Mouse (Mus musculus) spleen, postnatal 10 days (tissue): ENCODE data around the gene Pfkfb4.
A peak's percentile ranks its signal among the peaks of the same experiment; 100 is the strongest.

Source experiments
- DNase-seq, 2 experiments: peaks; one replicate each; pipeline ENCODE4 v3.0.0; 2021 to 2022; ENCODE audit warnings: low spot score in 2 of 2

Pfkfb4 gene

DNA sequence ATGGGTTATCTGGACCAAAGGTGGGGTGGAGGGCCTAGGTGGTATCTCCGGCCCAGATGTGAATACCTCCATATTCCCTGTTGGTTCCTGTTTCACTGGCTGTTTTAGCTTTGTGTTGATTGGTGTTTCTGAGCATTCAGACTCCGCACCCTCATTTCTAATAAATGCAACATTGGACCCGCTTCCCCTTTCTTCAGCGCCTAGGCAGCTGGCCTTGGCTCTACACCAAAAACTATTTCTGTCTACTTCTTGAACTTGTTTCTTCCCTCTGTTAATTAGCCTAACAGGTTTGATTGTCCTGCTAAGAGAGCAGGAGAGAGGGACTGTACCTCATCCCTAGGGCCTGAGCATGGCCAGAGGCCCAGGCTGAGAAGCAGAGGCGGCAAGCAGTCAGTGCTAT is 66.0 kb downstream of the Pfkfb4 start:
- DNase-seq: peak; percentile 8 to 23

GRCm38 (mm10) chr9:109058006-109058765 is 66.6 kb downstream of the Pfkfb4 start:
- DNase-seq: no peak

DNA sequence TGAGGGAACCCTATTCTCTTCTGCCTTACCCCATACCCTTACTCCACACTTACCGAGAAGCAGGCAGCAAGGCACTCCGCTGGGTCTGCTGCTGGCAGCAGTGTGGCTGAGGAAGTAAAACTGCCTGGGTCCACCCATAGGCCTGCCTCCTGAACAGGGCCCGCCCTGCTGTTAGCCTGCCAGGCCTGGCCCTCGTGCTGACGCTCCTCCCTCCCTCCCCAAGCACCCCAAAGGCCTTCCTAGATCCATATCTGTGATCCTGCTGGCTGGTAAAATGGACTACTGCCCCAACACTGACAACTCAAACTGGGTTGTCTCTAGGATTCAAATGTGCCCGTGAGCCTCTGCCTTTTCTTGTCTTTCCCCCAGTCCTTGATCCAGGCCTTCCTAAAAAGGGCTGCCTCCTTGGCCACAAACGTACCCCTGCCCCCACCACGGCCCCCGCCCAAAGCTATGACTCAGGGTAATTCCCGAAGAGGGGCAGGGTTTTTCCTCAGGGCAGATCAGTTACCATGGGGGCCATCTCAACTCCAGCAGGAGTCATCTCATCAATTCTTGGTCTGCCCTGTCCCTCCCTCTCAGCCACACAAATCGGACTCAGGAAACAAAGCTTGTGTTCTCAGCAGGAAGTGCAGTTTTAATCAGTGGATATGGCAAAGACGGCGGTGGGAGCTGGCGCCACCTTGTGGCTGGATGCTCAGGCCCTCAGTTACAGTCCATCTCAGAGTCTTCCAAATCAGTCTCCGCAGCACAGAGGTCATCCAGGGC is 67.7 kb downstream of the Pfkfb4 start, which contains the start of gene Trex1:
Gene Trex1, minus strand, starts transcription at position 599 of the 768 bp plus-strand sequence.
- peak; percentile 81 to 91 for DNase-seq

- peak in 1 of 2 experiments; percentile 25 for DNase-seq
Measured at GRCm38 (mm10) chr9:109060184-109060897, 68.8 kb downstream of the Pfkfb4 start.

- DNase-seq: peak in 1 of 2 experiments; percentile 10
Measured at GRCm38 (mm10) chr9:109060898-109061295, 69.3 kb downstream of the Pfkfb4 start.

DNA sequence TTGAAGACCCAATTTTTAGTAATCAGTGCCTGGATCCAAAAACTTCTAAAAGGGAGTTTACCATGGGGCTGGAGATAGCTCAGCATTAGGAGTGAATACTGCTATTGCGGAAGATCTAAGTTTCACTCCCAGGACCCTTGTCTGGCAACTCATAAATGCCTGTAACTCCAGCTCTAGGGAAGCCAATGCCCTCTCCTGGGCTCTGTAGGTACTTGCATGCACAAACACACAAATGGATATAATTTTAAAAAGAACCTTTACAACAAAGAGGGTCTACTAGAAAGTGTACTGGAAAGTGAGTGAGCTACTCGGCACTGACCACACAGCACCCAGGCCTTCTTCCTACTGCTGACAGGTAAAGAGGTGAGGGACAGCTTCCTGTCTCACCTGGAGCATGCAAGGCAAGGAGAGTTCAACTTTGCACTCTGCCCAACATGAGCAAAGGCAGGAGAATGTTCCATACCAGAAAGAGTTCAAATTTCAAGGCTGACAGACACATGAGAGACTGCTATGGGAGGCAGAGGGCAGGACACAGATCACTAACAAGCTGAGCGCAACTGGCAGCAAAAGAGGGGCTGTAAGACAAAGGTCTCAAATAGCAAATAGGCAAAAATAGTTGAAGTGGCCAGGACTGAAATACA is 76.6 kb downstream of the Pfkfb4 start:
- no peak for DNase-seq

GRCm38 (mm10) chr9:109073661-109074573 is 82.3 kb downstream of the Pfkfb4 start, which contains the start of gene Atrip:
Gene Atrip (minus strand): TSS chr9:109074124.
- peak; percentile 81 to 94 for DNase-seq

DNA sequence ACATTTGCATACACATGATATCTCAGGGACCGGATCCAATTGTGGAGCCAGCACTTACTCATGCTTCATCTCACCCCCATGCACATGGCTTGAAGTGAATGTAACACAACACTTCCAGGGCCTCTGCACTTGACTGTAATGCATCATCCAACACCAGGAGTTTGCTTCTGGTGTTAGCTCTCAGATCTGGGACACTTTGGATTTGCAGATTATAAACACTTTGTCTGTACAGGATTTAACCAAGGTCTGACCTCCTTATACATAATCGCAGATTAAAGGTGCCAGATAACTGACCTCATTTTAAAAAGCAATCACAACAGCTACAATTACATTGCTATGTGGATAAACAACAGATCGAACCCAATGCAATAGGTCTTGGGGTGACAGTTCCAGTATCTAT is 88.9 kb downstream of the Pfkfb4 start:
- DNase-seq: no peak

DNA sequence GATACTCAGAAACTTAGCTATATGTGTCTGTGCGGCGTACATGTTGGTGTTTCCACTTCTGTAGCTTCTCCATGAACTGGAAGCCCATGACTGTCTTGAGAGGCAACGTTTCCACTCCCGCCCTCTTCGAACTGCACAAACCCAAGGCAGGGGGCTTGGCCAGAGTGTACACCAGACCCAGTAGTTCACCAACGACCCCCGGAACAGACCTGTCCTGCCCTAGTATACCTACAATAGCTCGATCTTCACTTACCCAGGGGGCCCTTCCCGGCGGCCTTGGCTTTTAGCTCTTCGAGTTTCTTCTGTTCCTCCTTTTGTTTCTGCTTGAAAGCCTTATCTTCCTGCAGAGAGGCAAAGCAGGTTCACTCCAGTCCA is 90.2 kb downstream of the Pfkfb4 start:
- no peak for DNase-seq
